Mouse (Mus musculus): Measurements from ENCODE around the gene Ptk7. TPM values are rescaled to one million over a fixed set of nuclear protein-coding genes. Genes with fewer than 3 reads are reported as not detected.

The Ptk7 gene
- polyA plus RNA-seq, 1 experiment from 2014 or later, result 86.6 TPM

DNA sequence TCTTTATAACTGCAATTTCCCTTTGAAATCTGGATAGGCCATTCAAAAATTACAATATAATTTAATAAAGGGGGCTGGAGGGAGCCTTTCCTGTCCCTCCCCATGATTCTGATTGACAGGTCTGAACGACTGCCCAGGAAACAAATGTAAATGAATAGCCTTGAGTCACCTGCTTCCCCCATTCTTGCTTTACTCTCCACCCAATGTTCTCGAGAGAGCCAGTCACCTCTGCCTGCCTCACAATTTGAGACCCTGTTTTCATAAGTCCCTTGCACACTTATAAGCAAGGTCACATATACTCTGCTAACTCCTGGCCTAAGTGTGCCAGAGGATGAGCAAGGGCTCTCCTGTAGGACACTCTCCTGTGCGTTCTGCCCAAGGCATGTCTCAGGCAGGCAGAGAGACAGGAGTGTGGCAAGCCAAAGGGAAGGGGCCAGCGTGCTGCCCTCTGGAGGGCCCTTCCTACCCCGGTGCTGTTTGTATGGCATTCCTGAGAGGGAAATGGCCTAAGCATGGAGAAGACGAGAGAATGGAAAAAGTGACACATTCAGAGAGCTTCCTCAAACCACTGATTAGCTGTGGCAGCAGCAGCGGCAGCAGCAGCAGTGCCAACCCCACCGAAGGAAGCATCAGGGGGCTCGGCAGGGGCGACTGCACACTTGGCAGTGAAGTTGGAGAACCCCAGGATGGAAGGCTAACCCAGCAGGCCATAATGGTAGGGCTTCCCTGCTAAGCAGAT is 5.3 kb downstream of the Ptk7 start:
- ATAC-seq, result no peak
- no peaks in the 10 kb centered on the region for H3K27me3 ChIP-seq
- in situ Hi-C loops (cut with MboI; ENCODE audit: low pct_unique_long_range_greater_than_20kb), result no loop called here
- CTCF ChIA-PET, result no interaction called here
- no peak for DNase-seq (ENCODE audit: low read depth, low spot score)
- POLR2A ChIA-PET, result no interaction called here
- TF ChIP-seq CTCF (IDR thresholded peaks at IDR 0.05), result no peak

GRCm38 (mm10) chr17:46622269-46622668 is 7.0 kb downstream of the Ptk7 start:
- in situ Hi-C loops (cut with MboI; ENCODE audit: low pct_unique_long_range_greater_than_20kb), result no loop called here
- no peak for DNase-seq (ENCODE audit: low read depth, low spot score)
- ChIA-PET POLR2A (no interaction called here), CTCF (no interaction called here)
- H3K27me3 ChIP-seq, result no peaks in the 10 kb centered on the region
- TF ChIP-seq CTCF (IDR thresholded peaks at IDR 0.05), result no peak
- no peak for ATAC-seq

DNA sequence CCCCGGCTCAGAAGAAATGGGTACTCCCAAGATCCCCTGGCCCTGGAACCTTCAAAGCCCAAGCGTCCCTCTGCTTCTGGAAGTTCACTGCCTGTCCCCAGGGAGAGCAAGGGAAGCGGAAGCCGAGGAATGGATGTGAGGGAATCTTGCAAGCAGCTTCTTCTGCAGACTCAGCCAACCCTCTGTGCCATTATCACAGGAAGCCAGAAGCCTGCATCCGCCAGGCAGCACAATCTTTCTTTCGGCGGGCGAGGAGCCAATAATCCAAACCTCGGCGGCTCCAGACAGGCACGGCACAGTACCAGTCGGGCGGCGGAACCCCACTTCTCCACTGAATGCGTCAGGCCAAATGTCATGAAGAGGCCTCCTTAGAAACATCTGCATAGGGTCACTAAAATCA is 8.0 kb downstream of the Ptk7 start:
- CTCF ChIA-PET, result no interaction called here
- no peaks in the 10 kb centered on the region for H3K27me3 ChIP-seq
- DNase-seq (ENCODE audit: low read depth, low spot score), result no peak
- in situ Hi-C loops (cut with MboI; ENCODE audit: low pct_unique_long_range_greater_than_20kb), result no loop called here
- ATAC-seq, result no peak
- POLR2A ChIA-PET, result interaction anchor here (0.6 to 1.0 kb wide), 5 partner anchors 12 to 935 kb away, joined by 3 to 6 read pairs (median 3); partner anchors contain the start of gene Mrpl14
- TF ChIP-seq CTCF (IDR thresholded peaks at IDR 0.05), result no peak

DNA sequence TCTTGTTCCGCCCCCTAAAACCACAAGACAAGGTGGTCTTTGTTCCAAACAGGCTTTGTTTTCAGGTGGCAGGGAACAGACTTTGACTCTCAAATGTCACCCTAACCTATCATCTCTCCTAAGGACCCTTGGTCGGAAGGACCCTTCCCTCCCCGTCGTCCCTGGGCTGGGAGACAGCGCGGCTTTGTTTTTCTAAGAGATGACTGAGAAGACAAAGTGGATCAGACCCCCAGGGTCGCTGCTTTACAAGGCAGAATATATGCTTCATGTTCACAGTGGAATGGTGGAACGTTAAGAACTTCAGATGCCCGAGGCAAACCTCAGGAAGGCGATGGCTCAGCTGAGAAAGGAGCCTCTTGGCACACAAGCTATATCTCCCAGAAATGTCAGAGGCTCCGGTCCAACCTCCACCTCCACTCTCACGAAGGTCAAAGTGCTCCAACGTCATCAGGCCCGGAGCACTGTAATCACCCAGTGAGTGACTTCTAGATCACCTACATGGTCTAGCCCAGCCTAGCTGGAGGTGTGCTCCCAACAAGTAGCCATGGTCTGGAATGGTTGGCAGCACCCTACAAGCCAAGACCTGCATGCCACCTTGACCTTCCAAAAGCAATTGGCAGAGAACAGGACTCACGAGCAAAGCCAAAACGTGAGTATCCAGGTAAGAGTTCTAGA is 9.5 kb downstream of the Ptk7 start:
- in situ Hi-C loops (cut with MboI; ENCODE audit: low pct_unique_long_range_greater_than_20kb), result no loop called here
- no peak for DNase-seq (ENCODE audit: low read depth, low spot score)
- CTCF ChIA-PET, result interaction anchor here (1.0 kb wide), 1 partner anchor 34 kb away, joined by 4 read pairs; no protein-coding TSS in a partner anchor

DNA sequence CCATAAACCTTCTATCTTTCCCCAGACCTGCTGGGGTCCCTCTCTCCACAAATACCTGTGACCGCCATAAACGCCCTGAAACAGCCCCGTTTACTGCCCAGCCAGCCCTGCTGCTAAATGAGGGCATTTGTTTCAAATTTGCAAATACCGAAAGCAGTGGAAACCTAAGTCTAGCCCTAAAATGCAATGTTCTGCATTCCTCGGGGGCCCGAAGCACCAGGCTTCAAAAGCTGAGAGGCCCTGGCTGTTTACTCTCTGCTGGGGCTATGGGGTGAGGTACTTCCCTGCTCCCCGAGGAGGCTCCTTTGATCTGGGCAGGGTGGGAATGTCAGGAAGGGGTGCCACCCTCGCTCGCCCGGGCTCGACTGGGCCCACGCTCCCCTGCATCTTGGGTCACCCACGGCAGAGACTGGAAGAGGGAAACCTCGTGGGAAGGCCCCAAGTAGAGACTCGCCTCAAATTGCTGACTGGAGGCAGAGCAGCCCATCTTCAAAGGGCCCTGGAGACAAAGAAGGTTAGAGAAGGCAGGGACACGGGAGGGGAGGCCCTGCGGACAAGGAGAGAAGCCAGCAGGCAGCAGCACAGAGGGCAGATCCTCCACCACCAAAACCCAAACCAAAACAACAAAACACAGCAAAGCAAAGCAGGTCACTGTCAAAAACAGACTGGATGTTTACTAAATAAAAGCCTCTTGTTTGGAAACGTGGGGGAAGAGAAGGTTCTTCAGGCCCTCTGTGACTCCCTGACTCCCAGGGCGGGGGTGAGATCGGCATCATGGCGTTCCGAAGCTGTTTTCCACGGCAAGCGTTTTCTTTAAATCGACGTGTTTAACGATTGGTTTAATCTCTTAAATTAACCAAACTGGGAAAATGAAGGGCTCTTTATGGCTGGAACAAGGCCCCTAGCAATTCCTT is 10.3 kb downstream of the Ptk7 start:
- TF ChIP-seq CTCF (IDR thresholded peaks at IDR 0.05), result no peak
- CTCF ChIA-PET, result no interaction called here
- ATAC-seq (no peak), DNase-seq (ENCODE audit: low read depth, low spot score) (no peak)
- H3K27me3 ChIP-seq, result no peaks in the 10 kb centered on the region
- in situ Hi-C loops (cut with MboI; ENCODE audit: low pct_unique_long_range_greater_than_20kb), result no loop called here
- POLR2A ChIA-PET, result interaction anchor here (1.2 kb wide), 1 partner anchor 8 kb away, joined by 4 read pairs; no protein-coding TSS in a partner anchor

More for the DNA sequence above, 9.5 kb downstream of the Ptk7 start:
- no peaks in the 10 kb centered on the region for H3K27me3 ChIP-seq
- no peak for TF ChIP-seq CTCF (IDR thresholded peaks at IDR 0.05)
- no peak for ATAC-seq
- POLR2A ChIA-PET, result no interaction called here

- POLR2A ChIA-PET, result interaction anchor here (1.2 kb wide), 1 partner anchor 9 kb away, joined by 4 read pairs; no protein-coding TSS in a partner anchor
- DNase-seq (ENCODE audit: low read depth, low spot score) (no peak), ATAC-seq (no peak)
- CTCF ChIA-PET, result no interaction called here
- in situ Hi-C loops (cut with MboI; ENCODE audit: low pct_unique_long_range_greater_than_20kb), result no loop called here
- TF ChIP-seq CTCF (IDR thresholded peaks at IDR 0.05), result no peak
- no peaks in the 10 kb centered on the region for H3K27me3 ChIP-seq
These were observed 10.9 kb downstream of the Ptk7 start for GRCm38 (mm10) chr17:46618394-46618768.

GRCm38 (mm10) chr17:46617799-46618198 is 11.5 kb downstream of the Ptk7 start:
- in situ Hi-C loops (cut with MboI; ENCODE audit: low pct_unique_long_range_greater_than_20kb), result no loop called here
- no peak for ATAC-seq
- no peak for TF ChIP-seq CTCF (IDR thresholded peaks at IDR 0.05)
- H3K27me3 ChIP-seq, result no peaks in the 10 kb centered on the region
- no peak for DNase-seq (ENCODE audit: low read depth, low spot score)
- POLR2A ChIA-PET, result no interaction called here
- CTCF ChIA-PET, result no interaction called here

- in situ Hi-C loops (cut with MboI; ENCODE audit: low pct_unique_long_range_greater_than_20kb), result no loop called here
- no peak for ATAC-seq
- CTCF ChIA-PET, result no interaction called here
These were observed 16.1 kb downstream of the Ptk7 start for GRCm38 (mm10) chr17:46613229-46613628.

DNA sequence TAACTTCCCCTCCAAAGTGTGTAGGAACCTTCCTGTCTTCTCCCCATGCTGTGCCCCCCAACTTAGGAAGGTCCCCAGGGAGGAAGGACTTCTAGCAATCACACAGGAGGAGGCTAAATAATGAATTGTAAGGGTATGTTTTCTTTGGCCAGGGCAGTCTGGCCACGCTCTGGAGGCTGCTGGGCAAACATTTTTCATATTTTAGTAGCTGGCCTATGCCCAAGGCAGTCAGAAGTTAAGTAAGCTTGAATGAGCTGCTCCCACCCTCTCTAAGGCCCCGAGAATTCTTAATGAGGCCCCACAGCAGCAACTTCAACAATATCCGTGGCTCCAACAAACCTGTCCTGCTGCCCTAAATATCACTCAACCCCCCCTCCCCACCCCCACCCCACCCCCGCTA is 16.5 kb downstream of the Ptk7 start:
- ChIA-PET POLR2A (interaction anchor here (0.6 to 1.0 kb wide), 2 partner anchors 13 to 32 kb away, joined by 3 read pairs; no protein-coding TSS in a partner anchor), CTCF (no interaction called here)
- no peaks in the 10 kb centered on the region for H3K27me3 ChIP-seq
- TF ChIP-seq CTCF (IDR thresholded peaks at IDR 0.05), result no peak
- peak; percentile 36 for ATAC-seq
- peak; percentile 38 for DNase-seq (ENCODE audit: low read depth, low spot score)
- in situ Hi-C loops (cut with MboI; ENCODE audit: low pct_unique_long_range_greater_than_20kb), result no loop called here

More at GRCm38 (mm10) chr17:46613229-46613628, 16.1 kb downstream of the Ptk7 start:
- TF ChIP-seq CTCF (IDR thresholded peaks at IDR 0.05), result no peak
- DNase-seq (ENCODE audit: low read depth, low spot score), result no peak
- POLR2A ChIA-PET, result interaction anchor here (1.0 kb wide), 1 partner anchor 32 kb away, joined by 3 read pairs; no protein-coding TSS in a partner anchor
- H3K27me3 ChIP-seq, result no peaks in the 10 kb centered on the region

GRCm38 (mm10) chr17:46612189-46612588 is 17.1 kb downstream of the Ptk7 start:
- CTCF ChIA-PET, result no interaction called here
- in situ Hi-C loops (cut with MboI; ENCODE audit: low pct_unique_long_range_greater_than_20kb), result no loop called here

More at GRCm38 (mm10) chr17:46612189-46612588, 17.1 kb downstream of the Ptk7 start:
- TF ChIP-seq CTCF (IDR thresholded peaks at IDR 0.05), result no peak
- ATAC-seq (no peak), DNase-seq (ENCODE audit: low read depth, low spot score) (no peak)
- H3K27me3 ChIP-seq, result no peaks in the 10 kb centered on the region
- POLR2A ChIA-PET, result interaction anchor here (0.6 to 1.0 kb wide), 2 partner anchors 13 to 33 kb away, joined by 3 read pairs; no protein-coding TSS in a partner anchor
